Mouse (Mus musculus) megakaryocyte, embryonic 14.5 days (primary cell): ENCODE measurements around the gene Gjc1.

ENCODE experiments used
- FLI1 ChIP-seq: IDR thresholded peaks from 2 replicates; pipeline ENCODE4 v1.6.1; 2012; ENCODE audit warnings: low read length, inconsistent platforms, mixed read lengths
- GATA1 ChIP-seq: IDR thresholded peaks from 3 replicates; pipeline ENCODE4 v1.6.1; 2012; ENCODE audit warnings: mixed read lengths, low read length, inconsistent platforms, borderline replicate concordance

GRCm38 (mm10) chr11:102777598-102777997 is 41.9 kb downstream of the Gjc1 start:
- TF ChIP-seq GATA1 (no peak), FLI1 (no peak)
